Mouse (Mus musculus) frontal cortex, postnatal 25 days (tissue): Measurements from ENCODE around the gene Fndc7.
"Not testable (repeated sequence)": the region's sequence is repeated elsewhere in the genome, so short reads cannot be mapped to it uniquely, and the experiment has no call there.

ENCODE experiments used
- DNase-seq, 2 experiments: peaks; one replicate each; pipeline ENCODE4 v3.0.0; 2022; ENCODE audit warnings: low spot score in 2 of 2

Fndc7 gene

DNA sequence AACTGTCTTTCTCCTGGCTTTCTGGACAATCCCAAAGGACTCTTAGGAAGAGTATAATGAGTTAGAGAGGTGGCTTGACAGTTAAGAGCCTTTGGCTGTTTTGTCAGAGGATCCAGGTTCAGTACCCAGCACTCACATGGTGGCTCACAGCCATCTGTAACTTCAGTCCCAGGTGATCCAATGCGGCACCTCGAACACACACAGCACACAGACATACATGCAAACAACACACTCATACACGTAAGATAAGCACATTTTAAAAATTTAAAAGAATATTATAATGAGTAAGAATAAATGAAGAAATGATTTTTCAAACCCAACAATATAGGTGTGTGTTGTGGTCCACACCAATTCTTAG, 2.2 kb downstream of the Fndc7 start:
- no peak for DNase-seq

GRCm38 (mm10) chr3:108886934-108887617, 2.7 kb downstream of the Fndc7 start:
- no peak for DNase-seq

DNA sequence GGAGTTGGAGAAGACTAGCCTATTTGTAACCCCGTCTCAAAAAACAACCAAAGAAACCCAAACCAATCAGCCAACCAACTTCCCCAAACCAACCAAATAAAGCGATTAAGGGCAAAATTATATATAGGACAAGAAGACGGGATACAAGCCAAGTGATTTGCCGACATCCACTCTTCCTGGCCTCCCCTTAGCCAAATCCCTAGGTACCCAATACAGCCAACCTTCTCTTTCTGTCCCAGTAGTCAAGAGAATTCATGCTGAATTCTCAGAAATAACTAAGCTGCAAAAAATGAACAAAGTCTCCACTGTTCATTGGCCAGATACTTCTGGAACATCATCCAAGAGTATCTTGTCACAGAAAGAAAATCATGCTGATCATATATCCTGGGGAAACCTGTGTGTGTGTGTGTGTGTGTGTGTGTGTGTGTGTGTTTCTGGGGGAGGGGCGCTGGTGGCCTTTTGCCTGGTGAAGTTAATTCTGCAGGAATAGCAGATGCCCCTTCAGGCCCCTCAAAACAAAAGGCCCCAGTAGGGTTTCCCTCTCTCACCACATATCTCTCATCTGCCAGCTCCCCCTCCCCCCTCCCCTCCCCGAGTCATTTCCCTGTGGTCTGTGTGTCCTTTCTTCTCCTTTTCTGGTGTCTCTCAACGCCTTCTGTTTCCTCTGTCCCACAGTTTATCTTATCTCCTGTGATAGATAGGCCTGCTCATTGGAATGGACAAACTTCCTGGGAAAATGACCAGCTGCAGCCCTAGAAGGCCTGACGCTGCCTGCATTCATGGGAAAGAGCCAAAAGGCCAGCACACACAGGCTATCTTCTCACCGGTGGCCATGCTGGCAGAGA, 3.9 kb downstream of the Fndc7 start:
- DNase-seq: no peak

DNA sequence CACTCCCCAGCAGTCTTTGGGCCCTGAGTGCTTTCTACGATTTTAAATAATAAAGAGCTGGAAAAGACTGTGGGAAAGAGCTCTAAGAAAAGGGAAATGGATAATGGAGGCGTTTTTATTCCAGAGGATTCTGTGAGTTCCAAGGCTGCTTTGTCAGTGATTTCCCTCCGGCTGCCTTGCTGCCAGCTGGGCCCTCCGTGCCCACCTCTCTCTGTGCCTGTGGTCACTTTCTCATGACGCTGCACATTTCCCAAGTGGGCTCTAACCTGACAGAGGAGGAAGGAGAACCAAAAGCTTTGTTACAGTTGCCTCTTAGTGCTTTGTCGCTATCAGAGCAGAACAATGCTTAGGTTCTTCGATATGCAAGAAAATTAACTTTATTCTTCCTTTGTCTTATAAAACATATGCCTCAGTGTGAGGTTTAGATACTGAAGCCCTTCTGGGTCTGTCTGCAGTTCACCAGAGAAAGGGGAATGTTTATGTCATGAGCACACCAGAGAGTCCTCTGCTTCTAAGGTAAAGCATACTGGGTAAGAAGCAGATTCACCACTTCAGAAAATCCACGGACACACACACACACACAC, 5.0 kb downstream of the Fndc7 start:
- no peak for DNase-seq

DNA sequence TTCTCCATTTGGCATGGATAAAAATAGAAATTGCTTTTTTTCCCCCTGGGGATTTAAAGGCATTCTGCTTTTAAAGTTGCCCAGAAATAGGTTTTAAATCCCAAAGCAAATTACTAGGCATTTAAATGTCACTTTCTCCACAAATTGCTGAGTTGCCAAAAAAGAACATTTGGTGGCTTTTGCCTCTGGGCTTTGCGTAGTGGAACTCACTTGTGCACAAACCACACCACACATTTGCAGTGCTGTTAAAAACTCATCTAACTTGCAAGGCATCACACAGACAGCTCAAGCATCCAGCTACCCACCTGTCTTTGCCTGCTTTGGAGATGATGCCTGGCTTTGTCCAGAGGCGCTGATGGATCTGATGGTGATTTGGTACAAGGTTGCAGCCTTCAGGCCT, 6.7 kb downstream of the Fndc7 start:
- no peak for DNase-seq

GRCm38 (mm10) chr3:108881873-108882272, 7.9 kb downstream of the Fndc7 start:
- not testable (repeated sequence) for DNase-seq

GRCm38 (mm10) chr3:108880544-108881507, 9.0 kb downstream of the Fndc7 start:
- DNase-seq: peak in 1 of 2 experiments; percentile 15

GRCm38 (mm10) chr3:108879836-108880435, 9.9 kb downstream of the Fndc7 start:
- no peak for DNase-seq

GRCm38 (mm10) chr3:108879129-108879528, 10.7 kb downstream of the Fndc7 start:
- DNase-seq: no peak

GRCm38 (mm10) chr3:108870631-108871030, 19.2 kb downstream of the Fndc7 start:
- DNase-seq: no peak

GRCm38 (mm10) chr3:108867449-108867848, 22.4 kb downstream of the Fndc7 start:
- no peak for DNase-seq

GRCm38 (mm10) chr3:108865676-108866075, 24.1 kb downstream of the Fndc7 start:
- no peak for DNase-seq

GRCm38 (mm10) chr3:108865129-108865528, 24.7 kb downstream of the Fndc7 start:
- DNase-seq: no peak

- no peak for DNase-seq
These were observed 26.7 kb downstream of the Fndc7 start for GRCm38 (mm10) chr3:108863091-108863490.

DNA sequence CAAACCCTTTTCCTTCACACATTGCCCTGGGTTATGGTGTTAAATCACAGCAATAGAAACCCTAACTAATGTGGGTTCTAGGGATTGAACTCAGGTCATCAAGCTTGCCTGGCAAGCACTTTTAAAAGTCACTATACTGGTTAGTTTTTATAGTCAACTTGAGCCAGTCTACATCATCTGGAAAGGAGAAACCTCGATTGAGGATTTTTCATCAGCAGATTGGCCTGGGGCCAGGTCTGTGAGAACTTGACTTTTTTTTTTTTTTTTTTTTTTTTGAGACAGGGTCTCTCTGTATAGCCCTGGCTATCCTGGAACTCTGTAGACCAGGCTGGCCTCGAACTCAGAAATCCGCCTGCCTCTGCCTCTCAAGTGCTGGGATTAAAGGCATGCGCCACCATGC, 27.5 kb downstream of the Fndc7 start:
- DNase-seq: not testable (repeated sequence)

DNA sequence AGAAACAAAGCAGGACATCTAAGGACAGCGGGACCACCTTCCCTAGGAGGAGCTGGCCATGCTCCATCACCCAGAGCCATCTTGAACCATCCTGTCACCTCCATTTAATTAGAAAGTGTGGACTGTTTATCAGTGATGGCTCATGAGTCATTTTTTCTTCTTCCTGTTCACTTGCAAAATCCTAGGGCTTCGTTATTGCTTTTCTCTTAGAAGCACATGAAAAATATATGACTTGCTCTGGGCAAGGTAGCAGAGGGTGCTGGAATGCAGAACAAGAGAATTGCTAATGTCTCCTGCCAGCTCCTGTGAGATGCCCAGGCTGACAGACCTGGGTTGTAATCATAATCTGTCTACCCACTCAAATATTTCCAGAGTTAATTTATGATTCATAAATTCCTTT, 29.0 kb downstream of the Fndc7 start:
- no peak for DNase-seq

GRCm38 (mm10) chr3:108858231-108858770, 31.5 kb downstream of the Fndc7 start:
- DNase-seq: no peak

GRCm38 (mm10) chr3:108857714-108858113, 32.1 kb downstream of the Fndc7 start:
- DNase-seq: no peak

- no peak for DNase-seq
These were observed 32.7 kb downstream of the Fndc7 start for GRCm38 (mm10) chr3:108857124-108857470.

DNA sequence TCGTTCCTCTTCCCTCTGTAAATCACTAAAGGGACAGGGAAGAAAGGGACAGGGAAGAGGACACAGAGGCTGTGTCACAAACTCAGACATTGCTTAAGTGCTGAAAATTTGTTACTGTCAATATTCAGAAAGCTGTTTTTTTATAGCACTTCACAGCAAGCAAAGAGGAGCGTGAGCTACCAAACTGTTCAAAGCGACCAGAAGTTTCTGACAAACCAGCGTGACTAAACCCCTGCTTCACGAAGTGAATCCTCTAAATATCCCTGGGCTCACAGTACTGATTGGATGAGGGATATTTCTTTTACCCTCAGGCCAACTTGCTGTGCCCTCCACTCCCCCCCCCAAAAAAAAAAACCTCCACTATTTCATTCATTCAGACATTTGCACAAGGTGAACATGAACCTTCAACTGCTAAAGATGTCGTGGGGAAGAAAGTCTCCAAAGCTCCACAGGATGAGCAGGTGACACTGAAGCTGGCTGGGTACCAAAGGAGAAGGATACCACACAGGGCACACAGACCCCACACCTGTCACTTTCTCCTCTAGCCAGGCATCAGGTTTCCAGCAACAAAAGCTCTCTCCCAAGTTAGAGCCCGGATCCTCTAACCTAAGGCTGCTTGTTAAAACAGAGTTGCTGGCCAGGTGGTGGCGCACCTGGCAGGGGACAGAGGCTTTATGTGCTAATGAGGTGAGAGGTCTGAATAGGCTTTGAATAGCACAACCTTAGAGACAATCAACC, 33.3 kb downstream of the Fndc7 start:
- DNase-seq: no peak
